Mouse (Mus musculus) mouse embryonic stem cell (cell line): Measurements from ENCODE around the gene Qrich2.
"Not testable (repeated sequence)": the region's sequence is repeated elsewhere in the genome, so short reads cannot be mapped to it uniquely, and the experiment has no call there.

ENCODE experiments used
- in situ Hi-C, 2 experiments: fragments of 300-500 bp; cut with MboI; formaldehyde crosslinking; loops; 1 replicate in 1 of 2; 3 replicates in 1 of 2; pipeline ENCODE4 v1.14.3; 2019 to 2020; ENCODE audit warnings: low sequenced_read_pairs in 2 of 2, low pct_unique_long_range_greater_than_20kb in 1 of 2, mixed read lengths in 1 of 2; ENCODE audit not compliant: unreplicated experiment in 1 of 2

Gene Qrich2

GRCm38 (mm10) chr11:116434967-116435752 is 30.9 kb downstream of the Qrich2 start:
- in situ Hi-C loops: no loop called here

GRCm38 (mm10) chr11:116434287-116434966 is 31.6 kb downstream of the Qrich2 start:
- in situ Hi-C loops: no loop called here

GRCm38 (mm10) chr11:116433356-116434286 is 32.4 kb downstream of the Qrich2 start, which contains the start of gene Ubald2:
Gene Ubald2 (plus strand): TSS chr11:116434094.
- in situ Hi-C loops: no loop called here

DNA sequence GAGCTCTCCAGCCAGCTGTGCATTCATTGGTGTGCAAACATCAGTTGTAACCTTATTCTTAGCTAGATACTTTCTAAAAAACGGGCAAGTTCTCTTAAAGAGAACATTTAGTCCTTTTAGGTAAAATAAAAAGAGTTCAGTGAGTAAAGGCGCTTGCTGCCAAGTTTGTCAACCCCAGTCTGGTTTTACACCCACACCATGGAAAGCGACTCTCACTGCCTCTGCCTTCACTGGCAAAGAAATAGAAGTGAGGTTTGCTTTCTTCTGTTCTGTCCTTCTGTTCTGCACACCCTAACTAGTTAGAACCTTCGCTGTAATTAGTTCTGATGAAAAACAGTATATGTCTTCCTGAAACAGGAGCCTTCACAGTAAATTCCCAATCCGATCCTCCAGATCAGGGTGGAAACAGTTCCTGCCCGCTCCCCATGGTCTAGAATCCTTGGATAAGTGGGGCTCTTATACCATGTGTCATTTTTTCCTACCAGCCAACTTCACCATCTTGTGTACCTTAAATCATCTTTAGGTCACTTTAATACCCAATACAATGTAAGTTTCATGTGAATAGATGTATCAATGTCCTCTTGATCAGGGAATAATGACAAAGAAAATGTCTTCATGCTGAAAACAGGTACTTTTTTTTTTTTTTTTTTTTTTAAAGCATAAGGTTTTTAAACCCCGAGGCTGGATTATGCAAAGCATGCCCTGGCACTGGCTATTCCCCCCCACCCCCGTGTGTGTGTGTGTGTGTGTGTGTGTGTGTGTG is 33.3 kb downstream of the Qrich2 start:
- in situ Hi-C loops: no loop called here

DNA sequence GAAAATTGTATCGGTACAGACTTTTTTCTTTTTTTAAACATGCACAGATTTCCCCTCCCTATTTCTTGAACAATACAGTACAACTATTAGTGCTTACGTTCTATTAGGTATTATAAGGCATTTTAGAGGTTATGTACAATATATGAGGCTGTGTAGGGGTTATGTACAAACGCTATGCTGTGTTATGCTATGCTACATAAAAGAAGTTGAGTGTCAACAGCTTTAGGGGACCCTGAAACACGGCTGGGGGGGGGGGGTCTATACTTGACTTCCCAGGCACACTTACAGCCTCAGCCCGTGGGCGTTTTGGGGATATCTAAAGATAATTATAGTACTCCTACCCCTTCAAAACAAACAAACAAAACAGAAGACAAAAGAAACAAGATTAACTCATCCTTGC is 33.9 kb downstream of the Qrich2 start:
- in situ Hi-C loops: no loop called here

DNA sequence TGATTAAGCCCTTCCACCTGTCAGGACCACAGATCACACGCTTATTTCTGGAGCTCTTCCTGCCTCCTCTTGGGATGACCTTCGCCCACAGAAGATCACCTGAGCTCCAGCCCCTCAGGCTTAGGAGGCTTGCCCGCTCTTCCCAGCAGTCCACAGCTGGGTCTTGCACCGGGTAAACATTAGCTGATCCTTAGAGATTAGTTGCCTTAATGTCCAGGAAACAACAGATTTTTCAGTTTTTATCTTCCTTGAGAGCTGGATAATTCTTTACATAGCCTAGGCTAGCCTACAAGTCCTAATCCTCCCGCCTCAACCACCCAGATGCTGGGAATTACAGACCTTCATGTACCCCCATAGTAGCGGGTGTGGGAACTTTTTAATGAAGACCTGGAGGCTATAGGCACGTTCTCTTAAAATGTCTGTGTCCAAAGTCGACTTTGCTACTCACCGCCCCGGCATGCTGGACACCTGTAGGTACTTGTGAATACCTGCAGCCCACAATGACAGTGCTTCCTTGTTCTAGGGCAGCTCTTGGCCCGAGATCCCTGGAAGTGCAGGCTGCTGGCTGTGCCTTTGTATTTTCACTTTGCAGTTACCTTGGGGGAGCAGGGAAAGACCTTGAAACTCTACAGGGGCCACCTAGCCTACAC is 34.5 kb downstream of the Qrich2 start:
- in situ Hi-C loops: no loop called here

DNA sequence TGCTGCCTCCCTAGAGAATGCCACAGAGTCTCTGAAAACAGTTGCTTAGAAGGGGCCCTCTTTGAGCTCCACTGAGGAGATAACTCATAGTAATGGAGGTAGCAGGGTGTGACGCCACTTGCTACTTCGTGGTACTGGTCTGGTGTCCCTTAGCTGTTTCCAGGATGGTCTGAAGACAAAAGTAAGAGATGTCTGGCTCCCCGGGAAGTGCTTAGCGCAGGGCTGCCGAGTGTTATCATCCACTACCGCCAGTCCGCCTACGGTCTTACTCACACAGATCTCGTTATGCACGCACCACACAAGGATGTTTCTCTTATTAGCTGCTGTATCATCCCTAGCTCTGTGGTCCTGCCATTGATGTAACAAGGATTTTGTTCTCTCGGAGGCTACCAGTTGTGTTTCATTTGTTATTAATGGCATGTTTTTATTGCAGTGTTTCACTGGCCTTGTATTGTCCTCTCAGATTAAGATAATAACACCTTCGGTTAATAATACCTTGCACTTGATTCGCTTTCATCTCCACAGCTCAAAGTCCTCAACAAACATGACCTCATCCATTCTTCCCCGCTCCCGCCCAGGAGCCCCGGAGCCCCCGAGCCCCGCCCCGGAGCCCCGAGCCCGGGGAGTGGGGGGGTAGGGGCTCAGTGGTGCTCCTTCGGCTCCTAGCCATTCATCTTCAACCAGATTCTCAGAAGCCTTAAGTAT is 35.2 kb downstream of the Qrich2 start:
- in situ Hi-C loops: no loop called here

DNA sequence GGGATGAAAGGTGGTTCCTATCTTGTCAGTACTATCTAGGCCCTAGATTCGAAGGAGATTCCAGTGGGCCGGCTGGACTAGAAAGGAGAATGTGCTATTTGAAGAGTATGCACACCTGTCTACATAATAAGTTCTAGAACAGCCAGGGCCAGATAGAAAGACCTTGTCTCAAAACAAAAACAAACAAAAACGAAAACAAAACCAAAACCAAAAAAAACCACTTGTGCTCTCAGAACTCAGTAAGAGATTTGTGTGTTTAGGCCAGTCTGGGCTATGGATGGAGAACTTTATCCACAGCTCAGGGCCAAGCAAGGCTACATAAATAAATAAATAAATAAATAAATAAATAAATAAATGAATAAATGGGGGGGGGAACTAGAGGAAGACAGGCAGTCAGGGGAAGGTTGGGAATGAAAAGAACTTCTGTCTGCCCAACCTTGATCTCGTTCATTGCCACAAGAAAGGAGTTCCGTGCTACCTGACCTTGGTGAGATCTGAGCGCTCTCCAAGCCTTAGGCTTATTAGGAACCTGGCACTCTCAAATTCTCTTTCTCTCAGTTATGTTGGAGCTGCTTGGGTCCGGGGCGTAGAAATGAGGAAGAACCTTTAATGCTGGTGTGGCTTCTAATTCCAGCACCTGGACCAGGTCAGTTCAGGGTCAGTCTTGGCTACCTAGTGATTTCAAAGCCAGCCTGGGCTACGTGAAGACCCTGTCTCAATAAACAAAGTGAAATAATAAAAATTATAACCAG is 36.0 kb downstream of the Qrich2 start:
- in situ Hi-C loops: no loop called here

DNA sequence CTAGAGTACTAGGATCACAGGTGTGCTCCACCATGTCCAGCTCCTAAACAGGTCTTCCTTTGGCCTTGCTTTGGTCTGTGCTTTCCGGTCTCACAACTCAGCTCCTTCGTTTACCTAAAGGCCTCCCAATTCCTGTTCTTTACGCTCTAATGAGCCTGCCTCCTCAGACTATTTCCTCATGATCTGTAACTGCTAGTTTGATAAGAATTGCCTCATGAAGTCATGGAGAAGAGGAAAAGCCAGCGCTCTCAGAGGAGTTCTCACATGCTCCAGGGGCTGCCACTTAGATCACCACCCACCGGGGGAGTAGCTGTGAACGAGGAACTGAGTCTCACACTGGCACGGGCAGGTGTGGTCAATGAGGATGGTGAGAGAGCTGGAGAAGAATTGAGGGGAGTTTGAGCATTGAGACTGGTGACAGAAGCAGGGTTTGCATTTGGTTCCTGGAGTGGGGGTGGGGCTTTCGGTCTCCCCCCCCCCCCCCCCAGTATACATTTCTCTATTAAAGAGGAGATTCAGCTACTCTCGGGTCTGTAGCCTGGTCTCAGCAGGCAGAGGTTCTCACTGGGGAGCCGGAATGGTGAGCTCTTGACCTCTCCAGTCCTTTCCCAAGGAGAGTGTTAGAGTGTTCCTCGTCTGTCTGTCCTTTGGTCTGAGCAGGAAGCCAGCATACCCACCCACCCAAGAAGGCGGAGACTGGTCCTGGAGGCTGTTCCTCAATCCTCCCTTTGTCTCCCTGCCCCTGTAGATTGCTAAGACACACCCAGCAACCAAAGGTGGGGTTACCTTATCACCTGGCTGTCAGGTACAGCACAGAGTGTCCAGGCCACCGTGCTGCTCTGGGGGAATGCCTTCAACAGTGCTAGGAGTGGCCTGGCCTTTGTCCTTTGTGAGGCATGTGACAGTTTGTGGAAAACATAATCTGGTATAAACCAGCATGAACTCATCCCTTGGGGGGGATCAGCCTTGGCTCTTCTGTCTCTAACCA is 36.9 kb downstream of the Qrich2 start:
- in situ Hi-C loops: no loop called here

DNA sequence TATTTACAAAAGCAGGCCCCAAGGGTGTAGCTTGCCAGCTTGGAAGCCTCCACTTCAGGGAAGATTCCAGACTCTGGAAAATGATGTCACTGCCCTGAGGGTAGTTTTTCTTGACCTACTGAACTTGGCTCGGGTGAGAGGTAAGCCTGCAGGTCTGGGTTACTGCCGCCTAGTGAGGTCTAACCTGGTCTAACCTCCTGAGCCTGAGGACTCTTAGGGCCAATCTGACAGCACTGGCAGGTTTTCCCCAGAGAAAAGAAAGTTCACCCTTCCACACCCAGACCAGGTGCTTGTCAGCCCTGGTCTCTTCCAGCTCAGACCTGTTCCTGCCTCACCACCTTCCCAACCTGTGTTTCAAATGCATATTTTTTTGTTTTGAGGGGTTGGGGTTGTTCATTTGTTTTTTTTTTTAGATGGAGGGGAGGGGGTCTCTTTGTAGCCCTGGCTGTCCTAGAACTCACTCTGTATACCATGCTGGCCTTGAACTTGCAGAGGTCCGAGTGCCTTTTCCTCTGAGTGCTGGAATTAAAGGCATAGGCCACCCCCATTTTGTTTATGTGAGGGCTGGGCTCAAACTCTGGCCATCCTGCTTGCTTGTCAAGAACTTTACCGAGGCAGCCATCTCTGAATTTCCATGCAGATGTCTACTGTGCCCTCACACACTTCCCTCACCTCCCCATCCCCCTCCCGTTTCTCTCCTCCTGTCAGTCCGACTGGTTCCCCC is 39.0 kb downstream of the Qrich2 start:
- in situ Hi-C loops: no loop called here

DNA sequence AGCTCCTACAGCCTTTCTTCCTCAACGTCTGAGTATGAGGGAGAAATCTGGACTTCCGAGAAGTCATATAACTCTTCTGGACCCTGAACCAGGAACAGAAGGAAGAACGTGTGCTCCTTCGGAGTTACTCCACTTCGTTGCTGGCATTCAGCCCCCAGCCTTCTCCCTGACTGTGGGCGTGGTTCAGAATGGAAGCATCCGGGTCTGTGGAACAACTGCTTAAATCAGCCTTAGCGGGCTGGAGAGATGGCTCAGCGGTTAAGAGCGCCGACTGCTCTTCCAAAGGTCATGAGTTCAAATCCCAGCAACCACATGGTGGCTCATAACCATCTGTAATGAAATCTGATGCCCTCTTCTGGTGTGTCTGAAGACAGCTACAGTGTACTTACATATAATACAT is 39.7 kb downstream of the Qrich2 start:
- in situ Hi-C loops: not testable (repeated sequence)

- in situ Hi-C loops: no loop called here
Observed at GRCm38 (mm10) chr11:116424621-116425407, 41.2 kb downstream of the Qrich2 start.

- in situ Hi-C loops: no loop called here
Observed at GRCm38 (mm10) chr11:116423782-116424620, 42.0 kb downstream of the Qrich2 start.
